Mouse (Mus musculus) forebrain, postnatal 0 days (tissue): Measurements from ENCODE around the gene Flt1. TPM values are rescaled to one million over a fixed set of nuclear protein-coding genes. Genes with fewer than 3 reads are reported as not detected.
A peak's percentile ranks its signal among the peaks of the same experiment; 100 is the strongest.

Source experiments
- ATAC-seq: fragments of 200-750 bp; cut with Nextera tagmentation; 2 replicates; pipeline ENCODE4 v1.8.0; 2017; ENCODE audit warnings: mild to moderate bottlenecking, moderate library complexity
- DNase-seq: peaks from one replicate; pipeline ENCODE4 v3.0.0-alpha.2; 2015
- H3K27ac ChIP-seq: fragments of 300-500 bp; sonication (generic); 2 replicates; pipeline ENCODE4 v1.5.1; 2014; ENCODE audit warnings: low read depth, mild to moderate bottlenecking, antibody characterized with exemption, low read length, moderate library complexity, mixed read lengths
- H3K27me3 ChIP-seq: fragments of 300-500 bp; sonication (generic); 2 replicates; pipeline ENCODE4 v1.6.1; 2014; ENCODE audit warnings: mild to moderate bottlenecking, low read length, mixed read lengths; ENCODE audit not compliant: insufficient read depth
- H3K36me3 ChIP-seq: fragments of 300-500 bp; sonication (generic); 2 replicates; pipeline ENCODE4 v1.6.1; 2014; ENCODE audit warnings: mild to moderate bottlenecking, moderate library complexity; ENCODE audit not compliant: insufficient read depth
- H3K4me1 ChIP-seq: fragments of 300-500 bp; sonication (generic); 2 replicates; pipeline ENCODE4 v1.6.1; 2014; ENCODE audit warnings: antibody characterized with exemption; ENCODE audit not compliant: insufficient read depth
- H3K4me2 ChIP-seq: fragments of 300-500 bp; sonication (generic); 2 replicates; pipeline ENCODE4 v1.6.1; 2014; ENCODE audit warnings: low read depth, mild to moderate bottlenecking, moderate library complexity
- H3K4me3 ChIP-seq: fragments of 300-500 bp; sonication (generic); 2 replicates; pipeline ENCODE4 v1.5.1; 2014; ENCODE audit warnings: low read depth, low read length, mixed read lengths
- H3K9ac ChIP-seq: fragments of 300-500 bp; sonication (generic); 2 replicates; pipeline ENCODE4 v1.6.1; 2014; ENCODE audit warnings: mild to moderate bottlenecking
- H3K9me3 ChIP-seq: fragments of 300-500 bp; sonication (generic); 2 replicates; pipeline ENCODE4 v1.6.1; 2016; ENCODE audit warnings: low read length
- CTCF ChIP-seq: sonication (generic); IDR thresholded peaks from 2 replicates; pipeline ENCODE4 v1.5.1; 2016; ENCODE audit warnings: antibody characterized with exemption, control low read depth, low read depth
- WGBS: fragments of 180-500 bp; shearing (Covaris S2); extraction: QIAGEN DNeasy Blood & Tissue Kit; methylation state at CpG from one replicate; pipeline ENCODE4 v1.1.7; 2014; 5-methylcytosine and 5-hydroxymethylcytosine counted together
- polyA plus RNA-seq: library from polyadenylated mRNA; unstranded; fragments of >200 nt; fragmentation: Nextera tagmentation; extraction: Ambion mirVana; gene quantifications from 2 replicates; pipeline ENCODE4 v1.2.1, GENCODE M21; 2015
- total RNA-seq: library from RNA; depleted of rRNA; stranded (reverse); fragments of >200 nt; gene quantifications from 2 replicates; pipeline ENCODE4 v1.2.3, GENCODE M21; 2014

Gene Flt1
- total and polyA plus RNA-seq, 2 experiments from 2014 or later: 10.1 to 11.6 TPM

DNA sequence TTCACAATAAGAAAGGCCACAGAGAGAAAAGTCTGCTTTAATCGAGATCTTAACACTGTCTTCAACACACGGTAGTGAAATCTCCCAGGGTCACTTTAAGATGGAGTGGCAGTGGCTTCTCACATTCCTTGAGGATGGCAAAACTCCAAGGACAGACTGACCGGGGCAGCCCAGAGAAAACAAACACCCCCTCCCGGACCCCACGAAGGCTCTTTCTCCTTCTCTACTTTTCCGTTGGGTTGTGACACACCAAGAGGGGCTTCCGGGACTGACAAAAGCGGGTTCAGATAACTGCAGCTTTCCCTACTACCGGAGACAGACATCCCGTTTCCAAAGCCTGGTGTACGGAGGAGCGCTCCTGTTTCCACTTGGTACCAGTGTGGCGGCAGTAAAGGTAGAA, 10.4 kb downstream of the Flt1 start:
- 85% methylated on average over 13 of the region's 13 CpGs for WGBS
- no peaks in the 10 kb centered on the region for H3K4me1 ChIP-seq

DNA sequence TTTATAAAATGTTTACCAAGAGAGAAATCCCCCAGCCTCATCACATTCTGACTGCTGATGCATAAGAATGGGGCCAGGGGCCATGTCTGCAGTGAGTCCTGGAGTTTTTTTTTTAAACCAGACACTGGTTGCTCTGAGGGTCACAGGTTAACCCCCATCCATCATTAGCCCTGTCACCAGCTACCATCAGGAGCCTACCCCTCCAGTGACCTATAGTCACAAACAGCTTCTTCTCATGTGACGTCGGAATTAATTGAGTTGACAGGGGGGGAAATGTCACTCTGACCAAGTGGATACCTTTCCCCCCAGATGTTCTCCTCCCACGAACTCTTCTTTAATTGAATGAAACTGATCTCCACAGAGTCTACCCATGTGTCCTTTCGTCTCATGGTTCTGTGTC, 17.3 kb downstream of the Flt1 start:
- no peak overlapping the region for H3K4me2 ChIP-seq
- H3K27me3 ChIP-seq: no peaks in the 10 kb centered on the region
- no peaks in the 10 kb centered on the region for H3K9me3 ChIP-seq
- H3K27ac ChIP-seq: no peak overlapping the region
- H3K9ac ChIP-seq: no peak overlapping the region
- no peak overlapping the region for H3K4me3 ChIP-seq
- no peak for DNase-seq
- no peak for TF ChIP-seq CTCF
- H3K36me3 ChIP-seq: no peaks in the 10 kb centered on the region
- ATAC-seq: no peak
- no peaks in the 10 kb centered on the region for H3K4me1 ChIP-seq
- WGBS: 86% methylated on average over 4 of the region's 4 CpGs

More for the DNA sequence above, 10.4 kb downstream of the Flt1 start:
- peaks cover 8% of the 10 kb centered on the region for H3K27me3 ChIP-seq
- no peak for TF ChIP-seq CTCF
- DNase-seq (no peak), ATAC-seq (no peak)
- H3K27ac ChIP-seq: no peak overlapping the region
- H3K4me2 ChIP-seq: no peak overlapping the region
- no peak overlapping the region for H3K4me3 ChIP-seq
- H3K9me3 ChIP-seq: no peaks in the 10 kb centered on the region
- no peaks in the 10 kb centered on the region for H3K36me3 ChIP-seq
- no peak overlapping the region for H3K9ac ChIP-seq

DNA sequence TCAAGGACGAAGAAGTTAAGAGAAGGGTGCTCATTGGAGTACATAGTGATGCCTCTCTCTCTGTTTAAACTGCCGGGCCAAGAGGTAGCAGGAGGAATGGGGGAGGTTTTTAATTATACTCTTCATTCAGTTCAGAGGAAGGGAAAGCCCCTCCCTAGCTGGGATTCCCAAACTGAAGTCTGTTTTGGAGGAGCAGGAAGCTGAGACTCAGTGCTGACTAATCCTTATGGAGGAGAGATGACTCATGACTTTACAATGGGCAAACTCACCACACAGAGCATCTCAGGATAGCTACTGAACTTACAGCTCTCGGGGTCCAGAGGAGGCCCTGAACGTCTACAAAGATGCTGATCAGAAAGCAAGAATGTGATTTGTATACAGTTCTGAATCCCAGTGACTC, 18.3 kb downstream of the Flt1 start:
- H3K4me1 ChIP-seq: no peaks in the 10 kb centered on the region
- no peak overlapping the region for H3K4me3 ChIP-seq
- H3K9me3 ChIP-seq: no peaks in the 10 kb centered on the region
- no peak overlapping the region for H3K9ac ChIP-seq
- no peaks in the 10 kb centered on the region for H3K36me3 ChIP-seq
- H3K4me2 ChIP-seq: no peak overlapping the region
- no peak overlapping the region for H3K27ac ChIP-seq
- no peak for ATAC-seq
- DNase-seq: no peak
- WGBS: 59% methylated on average over 4 of the region's 4 CpGs
- no peak for TF ChIP-seq CTCF
- no peaks in the 10 kb centered on the region for H3K27me3 ChIP-seq

DNA sequence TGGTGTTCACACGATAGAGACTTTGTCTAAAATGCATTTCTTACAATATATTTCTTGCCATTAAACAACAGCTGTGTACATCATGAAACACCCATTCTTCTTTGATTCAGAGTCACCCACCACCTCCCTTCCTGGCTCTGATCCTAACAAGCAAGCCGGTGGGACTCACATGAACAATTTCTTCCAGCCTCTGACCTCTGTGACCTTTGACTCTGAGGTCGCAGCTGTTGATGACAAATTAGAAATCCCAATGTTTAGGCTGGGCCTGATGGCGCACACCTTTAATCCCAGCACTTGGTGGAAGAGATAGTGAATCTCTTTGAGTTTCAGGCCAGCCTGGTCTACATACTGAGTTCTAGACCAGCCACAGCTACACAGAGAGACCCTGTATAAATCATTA, 20.9 kb downstream of the Flt1 start:
- no peaks in the 10 kb centered on the region for H3K27me3 ChIP-seq
- no peaks in the 10 kb centered on the region for H3K4me1 ChIP-seq
- TF ChIP-seq CTCF: no peak
- DNase-seq (no peak), ATAC-seq (no peak)
- H3K4me3 ChIP-seq: no peak overlapping the region
- no peaks in the 10 kb centered on the region for H3K36me3 ChIP-seq
- 65% methylated on average over 4 of the region's 4 CpGs for WGBS
- H3K9me3 ChIP-seq: no peaks in the 10 kb centered on the region
- no peak overlapping the region for H3K4me2 ChIP-seq
- H3K9ac ChIP-seq: no peak overlapping the region
- H3K27ac ChIP-seq: no peak overlapping the region

DNA sequence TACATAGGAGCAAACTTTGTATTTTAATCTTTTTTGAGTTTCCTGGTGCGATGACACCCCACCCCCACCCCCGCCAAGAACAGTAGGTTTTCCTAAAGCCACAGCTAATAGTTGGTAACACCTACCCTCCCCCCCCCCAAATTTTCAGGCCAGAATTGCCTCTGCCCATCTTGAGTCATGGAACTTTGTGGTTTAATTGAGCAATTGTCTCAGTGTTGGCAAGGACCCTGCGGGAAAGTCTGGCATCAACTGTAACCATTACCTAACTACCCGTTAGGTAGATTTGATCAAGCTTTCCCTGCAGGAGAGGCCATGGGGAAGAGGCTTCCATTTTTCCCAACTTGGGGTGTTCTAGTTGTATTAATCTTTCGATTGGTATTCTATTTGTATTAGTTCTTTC, 23.4 kb downstream of the Flt1 start:
- no peak for TF ChIP-seq CTCF
- no peak for DNase-seq

DNA sequence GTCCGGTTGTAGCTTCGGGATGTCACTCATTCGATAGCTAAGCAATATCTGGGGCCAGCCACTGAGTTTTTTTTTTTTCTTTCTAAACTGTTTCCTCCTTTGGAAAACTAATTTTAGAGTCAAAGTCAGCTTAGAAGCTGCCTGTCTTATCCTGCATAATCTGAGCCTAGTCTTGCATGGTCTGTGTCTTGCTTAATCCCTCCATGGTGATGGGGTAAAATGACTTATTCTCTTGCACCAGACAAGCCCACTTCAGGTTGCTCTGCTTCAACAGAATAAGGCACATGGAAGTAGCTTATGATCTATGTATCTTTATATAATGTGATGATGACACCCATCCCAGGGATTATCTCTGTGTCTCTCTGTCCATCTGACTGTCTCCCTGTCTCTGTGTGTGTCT, 24.8 kb downstream of the Flt1 start:
- ATAC-seq (no peak), DNase-seq (no peak)
- Histone ChIP-seq H3K4me1 (no peaks in the 10 kb centered on the region), H3K9ac (no peak overlapping the region), H3K27ac (no peak overlapping the region), H3K4me3 (no peak overlapping the region), H3K4me2 (no peak overlapping the region), H3K36me3 (no peaks in the 10 kb centered on the region), H3K27me3 (no peaks in the 10 kb centered on the region; the same call in 1 of the 2 replicates), H3K9me3 (no peaks in the 10 kb centered on the region)
- WGBS: 94% methylated on average over 3 of the region's 3 CpGs
- no peak for TF ChIP-seq CTCF

More for the DNA sequence above, 23.4 kb downstream of the Flt1 start:
- no peaks in the 10 kb centered on the region for H3K36me3 ChIP-seq
- H3K27me3 ChIP-seq: no peaks in the 10 kb centered on the region; the same call in 1 of the 2 replicates
- H3K27ac ChIP-seq: no peak overlapping the region
- no peaks in the 10 kb centered on the region for H3K4me1 ChIP-seq
- H3K9ac ChIP-seq: no peak overlapping the region
- H3K4me2 ChIP-seq: no peak overlapping the region
- H3K9me3 ChIP-seq: no peaks in the 10 kb centered on the region
- 77% methylated on average over 5 of the region's 5 CpGs for WGBS
- no peak overlapping the region for H3K4me3 ChIP-seq
- ATAC-seq: no peak

DNA sequence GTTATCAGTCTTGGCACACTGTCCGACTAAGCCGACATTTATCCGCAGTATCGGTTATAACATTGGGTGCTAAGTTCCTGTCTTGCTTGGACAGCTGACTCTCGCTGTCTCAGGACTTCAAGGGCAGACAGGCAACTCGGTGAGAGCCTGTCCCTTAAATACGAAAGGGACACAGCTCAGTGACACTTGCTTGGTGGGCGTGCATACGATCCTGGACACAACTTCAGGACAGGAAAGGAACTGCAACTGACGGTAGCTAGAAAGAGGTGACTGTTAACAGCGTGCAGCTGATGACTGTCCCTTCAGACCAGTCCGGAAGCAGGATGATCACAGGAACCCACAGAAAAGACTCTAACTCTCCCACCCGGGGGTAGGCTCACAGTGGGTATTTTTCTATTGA, 27.8 kb downstream of the Flt1 start:
- no peak for ATAC-seq
- Histone ChIP-seq H3K4me2 (0 out of 2 replicates have a peak overlapping the region, but pooled peaks have one; percentile 3), H3K36me3 (no peaks in the 10 kb centered on the region), H3K9ac (no peak overlapping the region), H3K27ac (no peak overlapping the region), H3K4me3 (no peak overlapping the region), H3K27me3 (no peaks in the 10 kb centered on the region; the same call in 1 of the 2 replicates), H3K4me1 (no peaks in the 10 kb centered on the region), H3K9me3 (no peaks in the 10 kb centered on the region)
- DNase-seq: no peak
- TF ChIP-seq CTCF: peak; percentile 50
- 36% methylated on average over 13 of the region's 13 CpGs for WGBS
